Mouse (Mus musculus) liver, adult 2 months (tissue): ENCODE data around the gene Serpina1d. TPM values are rescaled to one million over a fixed set of nuclear protein-coding genes. Genes with fewer than 3 reads are reported as not detected.
"Not testable (repeated sequence)": the region's sequence is repeated elsewhere in the genome, so short reads cannot be mapped to it uniquely, and the experiment has no call there.

Experiments used
- DNase-seq: peaks from one replicate; pipeline ENCODE4 v3.0.0-alpha.2; 2011; ENCODE audit warnings: low read depth, low spot score; ENCODE audit errors: extremely low read depth
- H3K27ac ChIP-seq: fragments of 200-500 bp; replicated peaks from 2 replicates; pipeline ENCODE4 v1.5.1; 2012; ENCODE audit warnings: low read depth, mild to moderate bottlenecking, control low read depth, inconsistent platforms, low read length; ENCODE audit not compliant: insufficient read depth
- H3K27me3 ChIP-seq: fragments of 200-500 bp; 2 replicates; pipeline ENCODE4 v1.6.1; 2012; ENCODE audit warnings: mild to moderate bottlenecking, moderate library complexity, low read length, inconsistent platforms; ENCODE audit not compliant: control insufficient read depth, insufficient read depth
- H3K36me3 ChIP-seq: fragments of 200-500 bp; 2 replicates; pipeline ENCODE4 v1.6.1; 2012; ENCODE audit warnings: low read length, inconsistent platforms; ENCODE audit not compliant: control insufficient read depth, insufficient read depth
- H3K4me1 ChIP-seq: fragments of 200-500 bp; 2 replicates; pipeline ENCODE4 v1.6.1; 2011; ENCODE audit warnings: low read length; ENCODE audit not compliant: control insufficient read depth, insufficient read depth
- H3K4me3 ChIP-seq: fragments of 200-500 bp; 2 replicates; pipeline ENCODE4 v1.5.1; 2011; ENCODE audit warnings: low read depth, mild to moderate bottlenecking, control low read depth, low read length, moderate library complexity; ENCODE audit not compliant: insufficient read depth
- H3K79me2 ChIP-seq: fragments of 200-500 bp; 2 replicates; pipeline ENCODE4 v1.6.1; 2012; ENCODE audit warnings: inconsistent platforms, mild to moderate bottlenecking, low read length, moderate library complexity; ENCODE audit not compliant: control insufficient read depth, insufficient read depth
- H3K9ac ChIP-seq: fragments of 200-500 bp; 2 replicates; pipeline ENCODE4 v1.6.1; 2012; ENCODE audit warnings: low read depth, mild to moderate bottlenecking, control low read depth, inconsistent platforms, low read length
- CTCF ChIP-seq: fragments of 200-500 bp; IDR thresholded peaks from 2 replicates; pipeline ENCODE4 v1.5.1; 2011; ENCODE audit warnings: low read depth, low read length, control low read depth
- POLR2A ChIP-seq: fragments of 200-500 bp; IDR thresholded peaks from 2 replicates; pipeline ENCODE4 v1.6.1; 2011; ENCODE audit warnings: low read length, control low read depth; ENCODE audit not compliant: insufficient read depth; ENCODE audit errors: extremely low read depth
- WGBS: fragments of 180-500 bp; shearing (Covaris S2); methylation state at CpG from one replicate; pipeline ENCODE4 v1.1.7; 2018; 5-methylcytosine and 5-hydroxymethylcytosine counted together
- polyA plus RNA-seq: library from polyadenylated mRNA; depleted of rRNA; stranded (reverse); fragments of >200 nt; gene quantifications from 2 replicates; pipeline ENCODE4 v1.2.3, GENCODE M21; 2012; rRNA removed
- total RNA-seq: library from RNA; depleted of rRNA; stranded (reverse); fragments of >200 nt; gene quantifications from 2 replicates; pipeline ENCODE4 v1.2.3, GENCODE M21; 2014; rRNA removed

Gene Serpina1d
- total and polyA plus RNA-seq, 2 experiments = 5,936 to 8,304 TPM

- H3K27me3 ChIP-seq, H3K79me2 ChIP-seq, H3K4me1 ChIP-seq: not testable (repeated sequence)
- Histone ChIP-seq H3K4me3 (peak overlapping the region; percentile 53), H3K36me3 (peaks cover 20% of the 10 kb centered on the region), H3K27ac (peak overlapping the region; percentile 86), H3K9ac (peak overlapping the region; percentile 42)
- peak; percentile 25 for DNase-seq
- TF ChIP-seq CTCF = peak; percentile 2; the same call in 1 of the 2 replicates
- whole genome bisulfite sequencing = 28% methylated on average over 4 of the region's 4 CpGs
Measured at GRCm38 (mm10) chr12:103735566-103735965, 37.8 kb downstream of the Serpina1d start.

GRCm38 (mm10) chr12:103735101-103735500 is 38.3 kb downstream of the Serpina1d start:
- H3K36me3 ChIP-seq = peaks cover 24% of the 10 kb centered on the region
- not testable (repeated sequence) for H3K79me2 ChIP-seq, H3K27me3 ChIP-seq, H3K4me1 ChIP-seq
- WGBS = 15% methylated on average over 4 of the region's 4 CpGs
- peak overlapping the region; percentile 63 for H3K9ac ChIP-seq
- DNase-seq = peak; percentile 74
- TF ChIP-seq POLR2A = 0 out of 2 replicates have a peak, but pooled peaks have one; percentile 38
- H3K27ac ChIP-seq = peak overlapping the region; percentile 86
- H3K4me3 ChIP-seq = peak overlapping the region; percentile 53

Other genes with a start within 250 kb of the Serpina1d start
- 5.8 and 6.5 TPM in 2 replicates for gene Ppp4r4, start 241.3 kb downstream of the Serpina1d start, total RNA-seq
- gene Ppp4r4, start 241.3 kb downstream of the Serpina1d start, polyA plus RNA-seq = 1.3 and 1.8 TPM in 2 replicates
- 204 and 223 TPM in 2 replicates for gene Serpina10, start 142.1 kb downstream of the Serpina1d start, total RNA-seq
- 74.7 and 83.9 TPM in 2 replicates for gene Serpina10, start 142.1 kb downstream of the Serpina1d start, polyA plus RNA-seq
- 256 and 388 TPM in 2 replicates for gene Serpina6, start 116.4 kb downstream of the Serpina1d start, total RNA-seq
- gene Serpina6, start 116.4 kb downstream of the Serpina1d start, polyA plus RNA-seq = 227 and 246 TPM in 2 replicates
- gene Serpina16, start 97.5 kb downstream of the Serpina1d start, total RNA-seq = not detected in 2 replicates
- not detected in 2 replicates for gene Serpina16, start 97.5 kb downstream of the Serpina1d start, polyA plus RNA-seq
- not detected in 2 replicates for gene Serpina1f, start 78.1 kb downstream of the Serpina1d start, total RNA-seq
- not detected in 2 replicates for gene Serpina1f, start 78.1 kb downstream of the Serpina1d start, polyA plus RNA-seq
- gene Serpina1b, start 56.8 kb upstream of the Serpina1d start, total RNA-seq = 9,611 and 9,715 TPM in 2 replicates
- gene Serpina1b, start 56.8 kb upstream of the Serpina1d start, polyA plus RNA-seq = 8,562 and 8,619 TPM in 2 replicates
- gene Serpina1a, start 90.0 kb upstream of the Serpina1d start, total RNA-seq = 6,488 and 8,697 TPM in 2 replicates
- gene Serpina1a, start 90.0 kb upstream of the Serpina1d start, polyA plus RNA-seq = 6,371 and 7,029 TPM in 2 replicates
- 6,010 and 6,410 TPM in 2 replicates for gene Serpina1c, start 131.3 kb upstream of the Serpina1d start, total RNA-seq
- 8,302 and 8,890 TPM in 2 replicates for gene Serpina1c, start 131.3 kb upstream of the Serpina1d start, polyA plus RNA-seq
- 1,162 and 7,105 TPM in 2 replicates for gene Serpina1e, start 185.4 kb upstream of the Serpina1d start, total RNA-seq
- 268 and 557 TPM in 2 replicates for gene Serpina1e, start 185.4 kb upstream of the Serpina1d start, polyA plus RNA-seq
- 47.7 and 49.9 TPM in 2 replicates for gene Serpina11, start 216.4 kb upstream of the Serpina1d start, total RNA-seq
- 107 and 114 TPM in 2 replicates for gene Serpina11, start 216.4 kb upstream of the Serpina1d start, polyA plus RNA-seq
- 0.18 and 0.34 TPM in 2 replicates for gene Serpina9, start 240.2 kb upstream of the Serpina1d start, total RNA-seq
- 0.11 and 1.3 TPM in 2 replicates for gene Serpina9, start 240.2 kb upstream of the Serpina1d start, polyA plus RNA-seq